In the genomic region with DNA sequence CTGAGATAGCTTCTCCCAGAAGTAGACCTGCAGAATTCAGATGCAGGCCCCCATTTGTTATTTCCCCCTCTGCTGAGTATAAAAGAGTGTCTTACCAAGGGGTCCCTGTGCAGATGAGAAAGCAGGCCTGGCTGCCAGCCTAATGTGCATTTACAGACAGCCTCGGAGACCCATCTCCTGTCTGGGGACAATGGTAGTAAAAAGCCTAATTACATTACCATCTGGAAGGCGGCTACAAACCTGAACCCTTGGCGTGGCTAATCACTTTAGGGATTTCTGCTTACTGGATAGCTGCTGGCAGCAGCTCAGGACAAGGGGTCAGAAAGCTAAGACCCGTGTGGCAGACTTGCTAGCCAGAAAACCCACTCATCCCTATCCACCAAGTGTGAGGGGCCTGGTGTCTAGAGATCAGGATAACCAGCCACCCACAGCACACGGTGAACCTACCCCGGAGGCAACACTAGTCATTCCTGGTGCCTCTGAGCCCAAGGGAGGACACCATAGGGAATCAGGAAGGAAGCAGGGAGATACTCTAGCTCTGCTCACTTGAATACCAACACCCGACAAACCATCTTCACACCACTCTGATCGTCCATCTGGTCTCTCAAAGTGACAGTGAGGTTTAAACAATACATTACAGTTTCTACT, we compare ENCODE assay signal across 18 mouse cellular contexts. TPM values are rescaled to one million over a fixed set of nuclear protein-coding genes. Genes with fewer than 3 reads are reported as not detected.
A peak's percentile ranks its signal among the peaks of the same experiment; 100 is the strongest.
DNase-seq lines count a peak whose midpoint lies in the region; ATAC-seq and TF ChIP-seq lines count a peak whose summit lies in the region.
"Had no signal": no experiment of that assay in that cellular context is flagged by ENCODE, and none has a peak within 500 bp of the region (broad histone marks: within the 10 kb centered on the region; RNA-seq: fewer than 3 reads in every experiment).

No protein-coding gene starts in this region.

- no peaks in the 10 kb centered on the region for H3K9me3 ChIP-seq in kidney, embryonic 14.5 days (ENCODE audit: control insufficient read depth, low read length)
- no peaks in the 10 kb centered on the region for H3K9me3 ChIP-seq in neural tube, embryonic 11.5 days (ENCODE audit: control insufficient read depth, low read length)
- H3K9me3 ChIP-seq in hindbrain, postnatal 0 days (ENCODE audit: low read length): no peaks in the 10 kb centered on the region
- H3K9me3 ChIP-seq in forebrain, embryonic 16.5 days (ENCODE audit: control insufficient read depth, low read length): no peaks in the 10 kb centered on the region
- no peaks in the 10 kb centered on the region for H3K9me3 ChIP-seq in heart, embryonic 11.5 days (replicated peaks; ENCODE audit: control insufficient read depth, low read length)
- H3K9me3 ChIP-seq: forebrain, embryonic 13.5 days; liver, embryonic 13.5 days had no signal

- no peaks in the 10 kb centered on the region for H3K4me1 ChIP-seq in kidney, embryonic 14.5 days (ENCODE audit: control insufficient read depth, insufficient read depth, low read length)
- H3K4me1 ChIP-seq in neural tube, embryonic 11.5 days (ENCODE audit: control insufficient read depth, insufficient read depth, low read length): peaks cover 3% of the 10 kb centered on the region; the same call in 1 of the 2 replicates
- H3K4me1 ChIP-seq in hindbrain, postnatal 0 days (ENCODE audit: insufficient read depth, low read length): peaks cover 14% of the 10 kb centered on the region; the same call in 1 of the 2 replicates
- H3K4me1 ChIP-seq in forebrain, embryonic 16.5 days (replicated peaks; ENCODE audit: control insufficient read depth, insufficient read depth, low read length): no peaks in the 10 kb centered on the region
- peaks cover 6% of the 10 kb centered on the region; the same call in 1 of the 2 replicates for H3K4me1 ChIP-seq in heart, embryonic 11.5 days (ENCODE audit: control insufficient read depth, insufficient read depth, low read length)
- H3K4me1 ChIP-seq: liver, embryonic 13.5 days had no signal

- 25% methylated on average over 8 of the region's 8 CpGs for WGBS in kidney, embryonic 14.5 days
- WGBS in neural tube, embryonic 11.5 days: 25% methylated on average over 8 of the region's 8 CpGs
- WGBS in hindbrain, postnatal 0 days: 27% methylated on average over 8 of the region's 8 CpGs
- 56% methylated on average over 8 of the region's 8 CpGs for WGBS in forebrain, embryonic 16.5 days
- WGBS in heart, embryonic 11.5 days (ENCODE audit: insufficient replicate concordance): 62% methylated on average over 8 of the region's 8 CpGs

- H3K27ac ChIP-seq in kidney, embryonic 14.5 days (ENCODE audit: low read depth, low read length): no peak overlapping the region; the same call in 1 of the 2 replicates
- H3K27ac ChIP-seq in neural tube, embryonic 11.5 days (ENCODE audit: low read depth, low read length): 0 out of 2 replicates have a peak overlapping the region, but pooled peaks have one; percentile 20
- peak overlapping the region; percentile 48; the same call in 1 of the 2 replicates for H3K27ac ChIP-seq in hindbrain, postnatal 0 days
- H3K27ac ChIP-seq in forebrain, embryonic 16.5 days (ENCODE audit: low read length): no peak overlapping the region
- no peak overlapping the region for H3K27ac ChIP-seq in heart, embryonic 11.5 days (ENCODE audit: low read depth, low read length)
- H3K27ac ChIP-seq: forebrain, embryonic 13.5 days; liver, embryonic 13.5 days had no signal

- no peaks in the 10 kb centered on the region for H3K27me3 ChIP-seq in kidney, embryonic 14.5 days (ENCODE audit: control insufficient read depth, insufficient read depth, low read length)
- H3K27me3 ChIP-seq in neural tube, embryonic 11.5 days (ENCODE audit: control insufficient read depth, insufficient read depth, low read length): no peaks in the 10 kb centered on the region
- no peaks in the 10 kb centered on the region for H3K27me3 ChIP-seq in hindbrain, postnatal 0 days (ENCODE audit: insufficient read depth, low read length)
- H3K27me3 ChIP-seq in forebrain, embryonic 16.5 days (replicated peaks; ENCODE audit: control insufficient read depth, insufficient read depth, low read length): no peaks in the 10 kb centered on the region
- H3K27me3 ChIP-seq in heart, embryonic 11.5 days (ENCODE audit: control insufficient read depth, insufficient read depth, low read length): no peaks in the 10 kb centered on the region; the same call in 1 of the 2 replicates
- H3K27me3 ChIP-seq: forebrain, embryonic 13.5 days; liver, embryonic 13.5 days had no signal

- H3K9ac ChIP-seq in kidney, embryonic 14.5 days (ENCODE audit: low read depth, low read length): no peak overlapping the region
- 0 out of 2 replicates have a peak overlapping the region, but pooled peaks have one; percentile 12 for H3K9ac ChIP-seq in neural tube, embryonic 11.5 days (ENCODE audit: low read length)
- no peak overlapping the region for H3K9ac ChIP-seq in hindbrain, postnatal 0 days (replicated peaks; ENCODE audit: low read length)
- H3K9ac ChIP-seq in forebrain, embryonic 16.5 days (replicated peaks; ENCODE audit: low read depth, low read length): no peak overlapping the region
- no peak overlapping the region for H3K9ac ChIP-seq in heart, embryonic 11.5 days (ENCODE audit: low read depth, low read length)
- H3K9ac ChIP-seq: forebrain, embryonic 13.5 days; liver, embryonic 13.5 days had no signal

- no peaks in the 10 kb centered on the region for H3K36me3 ChIP-seq in kidney, embryonic 14.5 days (ENCODE audit: control insufficient read depth, insufficient read depth, low read length)
- H3K36me3 ChIP-seq in neural tube, embryonic 11.5 days (ENCODE audit: control insufficient read depth, insufficient read depth, low read length): no peaks in the 10 kb centered on the region
- H3K36me3 ChIP-seq in hindbrain, postnatal 0 days (ENCODE audit: insufficient read depth, low read length): no peaks in the 10 kb centered on the region
- no peaks in the 10 kb centered on the region for H3K36me3 ChIP-seq in forebrain, embryonic 16.5 days (ENCODE audit: control insufficient read depth, insufficient read depth)
- no peaks in the 10 kb centered on the region for H3K36me3 ChIP-seq in heart, embryonic 11.5 days (ENCODE audit: control insufficient read depth, insufficient read depth, low read length)
- H3K36me3 ChIP-seq: liver, embryonic 13.5 days had no signal

- no peak overlapping the region for H3K4me3 ChIP-seq in kidney, embryonic 14.5 days (ENCODE audit: low read length)
- no peak overlapping the region for H3K4me3 ChIP-seq in neural tube, embryonic 11.5 days (ENCODE audit: low read depth, low read length)
- no peak overlapping the region for H3K4me3 ChIP-seq in hindbrain, postnatal 0 days (ENCODE audit: low read length)
- no peak overlapping the region for H3K4me3 ChIP-seq in forebrain, embryonic 16.5 days (replicated peaks; ENCODE audit: low read length)
- H3K4me3 ChIP-seq in heart, embryonic 11.5 days (ENCODE audit: low read depth, low read length): no peak overlapping the region
- H3K4me3 ChIP-seq: forebrain, embryonic 13.5 days; liver, embryonic 13.5 days; megakaryocyte, embryonic 14.5 days had no signal

- no peak overlapping the region for H3K4me2 ChIP-seq in kidney, embryonic 14.5 days (replicated peaks; ENCODE audit: low read depth, low read length)
- no peak overlapping the region for H3K4me2 ChIP-seq in neural tube, embryonic 11.5 days (ENCODE audit: low read depth)
- no peak overlapping the region for H3K4me2 ChIP-seq in hindbrain, postnatal 0 days (ENCODE audit: low read depth, low read length)
- no peak overlapping the region for H3K4me2 ChIP-seq in forebrain, embryonic 16.5 days (ENCODE audit: low read length)
- H3K4me2 ChIP-seq in heart, embryonic 11.5 days: no peak overlapping the region
- H3K4me2 ChIP-seq: forebrain, embryonic 13.5 days; liver, embryonic 13.5 days had no signal

- no peak for DNase-seq in kidney, adult 18-20 months
- no peak for DNase-seq in neural tube, embryonic 11.5 days (ENCODE audit: low spot score)
- DNase-seq in neural tube, embryonic 10.5 days (ENCODE audit: extremely low spot score, low spot score): no peak
- peak; percentile 71 for DNase-seq in hindbrain, postnatal 0 days (ENCODE audit: low spot score)
- DNase-seq: cerebellum, adult 11 months; cerebellum, postnatal 36 days; heart, adult 18-20 months; kidney, postnatal 25 days; liver, embryonic 13.5 days; thymus, postnatal 36 days had no signal

- TF ChIP-seq CTCF in hindbrain, postnatal 0 days (IDR thresholded peaks at IDR 0.05; ENCODE audit: low read depth): no peak

- peak; percentile 63; the same call in 1 of the 2 replicates for ATAC-seq in kidney, embryonic 14.5 days (ENCODE audit: low FRiP score, low TSS enrichment)
- no peak for ATAC-seq in neural tube, embryonic 11.5 days (ENCODE audit: insufficient read depth, low FRiP score, low TSS enrichment)
- ATAC-seq in hindbrain, postnatal 0 days: no peak
- no peak for ATAC-seq in forebrain, embryonic 16.5 days
- ATAC-seq in heart, embryonic 11.5 days (replicated peaks; ENCODE audit: insufficient number of reproducible peaks, low FRiP score, low TSS enrichment): no peak
- ATAC-seq: forebrain, embryonic 13.5 days; lung, postnatal 0 days; Patski had no signal

RNA-seq across cellular contexts. Expression of gene Bdkrb2, which starts 31.2 kb away (rescaled TPM):
- polyA plus RNA-seq in kidney, embryonic 14.5 days (2014; fragmentation: Nextera tagmentation; extraction: Ambion mirVana): 0.12 and 0.14 TPM in 2 replicates
- 0.17 and 0.37 TPM in 2 replicates for polyA plus RNA-seq in neural tube, embryonic 11.5 days (2014; fragmentation: Nextera tagmentation; extraction: Ambion mirVana)
- 2.6 and 3.7 TPM in 2 replicates for total RNA-seq in hindbrain, postnatal 0 days (2014; rRNA removed)
- 0.90 and 0.98 TPM in 2 replicates for polyA plus RNA-seq in hindbrain, postnatal 0 days (2015; fragmentation: Nextera tagmentation; extraction: Ambion mirVana)
- 0.61 and 0.73 TPM in 2 replicates for polyA plus RNA-seq in forebrain, embryonic 16.5 days (2015; fragmentation: Nextera tagmentation; extraction: Ambion mirVana)
- 0.42 and 0.69 TPM in 2 replicates for polyA plus RNA-seq in heart, embryonic 11.5 days (2014; fragmentation: Nextera tagmentation; extraction: Ambion mirVana)
- total RNA-seq: neutrophil, adult 5-6 weeks had no signal
- polyA plus RNA-seq: liver, embryonic 13.5 days had no signal

Comparison
In these comparisons a context has a peak if more than half of its experiments do, and no peak if none do; other contexts are left out.
1. H3K27ac ChIP-seq: peak in neural tube, embryonic 11.5 days (single experiment) and hindbrain, postnatal 0 days (single experiment); none in kidney, embryonic 14.5 days (single experiment), forebrain, embryonic 16.5 days (single experiment) and heart, embryonic 11.5 days (single experiment).